Mouse (Mus musculus) monocyte, adult 5-6 weeks (primary cell): ENCODE data around the gene Gm30191. TPM values are rescaled to one million over a fixed set of nuclear protein-coding genes. Genes with fewer than 3 reads are reported as not detected.

Experiments
- ATAC-seq: fragments of 153-309, 156-312 bp; replicated peaks from 2 replicates; pipeline ENCODE4 v1.8.0; 2017; ENCODE audit warnings: mild to moderate bottlenecking; ENCODE audit not compliant: low TSS enrichment, insufficient number of reproducible peaks, severe bottlenecking, poor library complexity, low FRiP score
- total RNA-seq: library from RNA; stranded (forward); fragments of 200-1000, 200-491, 200-594 nt; gene quantifications from 3 replicates; pipeline ENCODE4 v1.2.3, GENCODE M21; 2017

Gm30191 gene
- not detected in 3 replicates for total RNA-seq

- ATAC-seq = no peak
These were observed at the start of gene Gm30191 for GRCm38 (mm10) chr4:134246719-134247258. Gm30191 (plus strand) TSS chr4:134246935.

GRCm38 (mm10) chr4:134199371-134199770, 47.4 kb upstream of the Gm30191 start:
- no peak for ATAC-seq

GRCm38 (mm10) chr4:134202904-134203303, 43.8 kb upstream of the Gm30191 start, which contains the start of gene Gm7534:
Gm7534 (minus strand) TSS chr4:134203004.
- no peak for ATAC-seq

GRCm38 (mm10) chr4:134203340-134203896, 43.3 kb upstream of the Gm30191 start:
- ATAC-seq = no peak; the same call in 1 of the 2 replicates

GRCm38 (mm10) chr4:134206488-134207053, 40.2 kb upstream of the Gm30191 start:
- ATAC-seq = no peak

GRCm38 (mm10) chr4:134222793-134223600, 23.7 kb upstream of the Gm30191 start:
- ATAC-seq = no peak

- no peak for ATAC-seq
These were observed 19.5 kb upstream of the Gm30191 start, which contains the start of gene Catsper4 for GRCm38 (mm10) chr4:134227194-134227593. Catsper4 (minus strand) TSS chr4:134227383.

- ATAC-seq = no peak
These were observed 16.3 kb upstream of the Gm30191 start for GRCm38 (mm10) chr4:134230431-134230830.

- no peak for ATAC-seq
These were observed 11.9 kb upstream of the Gm30191 start for GRCm38 (mm10) chr4:134234876-134235275.

GRCm38 (mm10) chr4:134237582-134238278, 9.0 kb upstream of the Gm30191 start:
- no peak for ATAC-seq

GRCm38 (mm10) chr4:134238279-134238651, 8.5 kb upstream of the Gm30191 start, which contains the start of gene Cnksr1:
Cnksr1 (minus strand) TSS chr4:134238399.
- no peak for ATAC-seq

GRCm38 (mm10) chr4:134238686-134239085, 8.0 kb upstream of the Gm30191 start:
- ATAC-seq = no peak

- ATAC-seq = no peak
These were observed 3.1 kb upstream of the Gm30191 start, which contains the start of gene E130218I03Rik for GRCm38 (mm10) chr4:134243516-134244250. E130218I03Rik (plus strand) TSS chr4:134243662.

- peak; percentile 87 for ATAC-seq
These were observed 1.4 kb upstream of the Gm30191 start, which contains the start of gene Zfp593 for GRCm38 (mm10) chr4:134245148-134245843. Zfp593 (minus strand) TSS chr4:134245592.

GRCm38 (mm10) chr4:134246256-134246655, 479 bp upstream of the Gm30191 start:
- no peak for ATAC-seq

- peak; percentile 38; the same call in 1 of the 2 replicates for ATAC-seq
These were observed 2.9 kb downstream of the Gm30191 start for GRCm38 (mm10) chr4:134249651-134250050.

- ATAC-seq = no peak
These were observed 3.6 kb downstream of the Gm30191 start for GRCm38 (mm10) chr4:134250116-134250929.
